Mouse (Mus musculus): Measurements from ENCODE around the gene Nav2.
A peak's percentile ranks its signal among the peaks of the same experiment; 100 is the strongest.

Gene Nav2

GRCm38 (mm10) chr7:49341151-49341918 is 432.8 kb downstream of the Nav2 start:
- DNase-seq: peak; percentile 37

- DNase-seq: peak; percentile 12
Observed at GRCm38 (mm10) chr7:49341919-49342529, 433.5 kb downstream of the Nav2 start.

- DNase-seq: no peak
Observed at GRCm38 (mm10) chr7:49342556-49343080, 434.1 kb downstream of the Nav2 start.

DNA sequence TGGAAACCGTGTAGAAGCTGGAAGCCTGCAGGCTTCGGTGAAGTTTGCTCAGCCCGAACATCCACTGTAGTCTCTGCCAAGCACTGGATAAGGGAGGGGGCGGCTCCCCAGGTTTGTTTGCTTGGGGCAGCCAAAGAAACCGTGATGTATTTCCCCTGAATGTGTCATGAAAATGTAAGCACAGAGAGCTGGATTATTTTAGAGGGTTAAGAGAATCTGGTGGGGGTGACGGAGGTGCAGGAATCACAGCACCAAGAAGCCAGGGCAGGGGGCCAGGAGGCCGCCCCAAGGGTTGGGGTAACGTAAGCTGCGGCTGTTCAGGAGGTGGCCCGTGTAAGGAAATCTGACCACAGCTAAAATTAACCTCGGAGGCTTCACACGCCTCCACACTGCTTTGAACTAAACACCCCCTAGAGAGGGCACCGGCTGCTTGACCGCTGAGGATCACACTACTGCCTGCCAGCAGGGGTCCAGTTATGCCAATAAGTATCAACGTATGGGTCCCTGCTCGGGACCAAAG is 434.6 kb downstream of the Nav2 start:
- peak; percentile 47 for DNase-seq

DNA sequence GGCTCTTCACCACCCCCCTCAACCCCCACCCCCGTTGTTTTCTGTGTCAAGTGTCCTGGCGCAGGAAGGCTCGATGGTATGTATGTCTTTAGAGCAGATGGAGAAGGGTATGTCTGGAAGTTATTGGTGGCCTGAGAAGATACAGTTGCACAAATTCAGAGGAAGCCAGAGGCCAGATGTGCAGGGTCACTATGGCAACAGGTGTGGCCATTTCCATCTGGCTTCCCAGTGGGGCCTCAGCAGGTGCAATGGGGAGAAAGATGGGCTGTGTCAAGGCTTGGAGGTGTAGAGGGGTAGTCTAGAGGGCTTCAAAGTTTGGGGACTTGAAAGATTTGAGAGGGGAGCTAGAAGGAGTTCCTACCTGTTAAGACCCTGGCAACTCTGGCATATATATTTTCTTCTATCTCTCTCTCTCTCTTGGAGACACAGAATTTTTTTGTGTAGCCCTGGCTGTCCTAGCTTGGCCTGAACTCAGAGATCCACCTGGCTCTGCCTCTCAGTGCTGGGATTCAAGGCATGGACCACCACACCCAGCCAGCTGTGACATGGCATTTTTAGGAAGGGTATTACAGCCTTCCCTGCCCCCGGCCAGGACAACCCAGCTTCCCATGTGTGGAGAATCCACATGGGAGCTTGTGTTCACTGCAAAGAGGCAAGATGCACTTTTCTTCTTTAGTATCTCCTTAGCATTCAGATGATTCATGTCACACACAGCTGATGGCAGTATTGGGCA is 435.4 kb downstream of the Nav2 start:
- DNase-seq: no peak

GRCm38 (mm10) chr7:49347338-49348272 is 439.1 kb downstream of the Nav2 start:
- DNase-seq: peak; percentile 21

GRCm38 (mm10) chr7:49348636-49349035 is 440.1 kb downstream of the Nav2 start:
- no peak for DNase-seq

DNA sequence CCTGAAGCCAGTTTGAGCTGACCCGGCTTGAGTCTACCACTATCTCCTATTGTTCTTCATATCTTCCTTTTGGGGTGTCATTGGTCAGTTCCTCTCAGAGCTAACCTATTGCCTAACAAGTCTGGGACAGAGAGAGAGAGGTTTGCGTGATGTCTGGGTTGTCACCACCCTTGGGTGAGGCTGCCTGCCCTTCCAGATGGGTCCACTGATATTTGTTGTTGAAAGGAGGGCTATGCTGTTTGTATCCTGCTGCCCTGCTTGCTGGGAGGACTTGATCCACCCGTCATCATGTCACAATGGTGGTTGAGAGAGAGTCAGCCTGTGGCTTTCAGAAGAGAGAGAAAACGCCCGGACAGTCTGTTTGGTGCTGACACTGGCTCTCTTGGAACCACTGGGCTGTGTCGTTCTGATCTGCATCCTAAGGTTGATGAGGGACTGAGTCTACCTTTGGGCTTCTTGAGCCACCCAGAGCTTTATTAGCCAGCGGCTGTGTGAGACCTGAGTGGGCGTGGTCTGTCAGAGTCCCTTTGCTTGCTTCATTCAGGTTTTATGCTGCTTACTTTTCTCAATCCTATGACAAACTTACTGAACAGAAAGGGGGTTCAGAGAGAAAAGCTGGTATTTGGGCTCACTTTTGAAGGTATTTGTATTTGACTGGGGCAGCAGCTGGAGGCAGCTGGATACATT is 441.9 kb downstream of the Nav2 start:
- no peak for DNase-seq

DNA sequence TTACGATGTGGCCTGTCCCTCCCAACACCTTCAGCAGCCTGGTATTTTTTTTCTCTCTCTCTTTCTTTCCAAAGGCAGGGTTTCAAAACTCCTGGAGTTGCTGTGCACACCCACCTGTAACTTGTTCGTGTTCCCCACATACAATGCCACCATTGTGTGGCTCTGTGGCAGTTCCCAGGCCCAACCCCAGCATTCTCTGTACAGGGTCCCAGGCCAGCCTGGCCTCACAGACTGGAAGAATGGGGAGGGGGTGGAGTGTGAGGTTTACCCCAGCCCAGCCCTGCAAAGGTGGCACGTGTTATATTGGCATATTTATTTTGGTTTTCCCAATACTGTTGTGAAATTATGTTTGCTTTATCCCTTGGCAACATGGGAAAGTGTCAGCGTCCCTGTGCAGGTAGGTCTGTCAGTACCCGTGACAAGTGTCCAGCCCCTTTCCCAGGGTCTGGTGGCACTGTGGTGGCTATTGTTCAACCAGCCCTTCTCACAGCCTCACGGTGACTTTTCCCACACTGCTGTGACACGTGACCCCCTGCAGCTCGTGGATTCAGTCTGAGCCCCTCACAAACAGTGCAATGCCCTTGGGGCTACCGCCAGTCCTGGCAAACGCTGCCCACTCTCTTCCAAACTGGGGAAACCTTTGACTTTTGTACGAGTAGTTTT is 443.2 kb downstream of the Nav2 start:
- DNase-seq: no peak

DNA sequence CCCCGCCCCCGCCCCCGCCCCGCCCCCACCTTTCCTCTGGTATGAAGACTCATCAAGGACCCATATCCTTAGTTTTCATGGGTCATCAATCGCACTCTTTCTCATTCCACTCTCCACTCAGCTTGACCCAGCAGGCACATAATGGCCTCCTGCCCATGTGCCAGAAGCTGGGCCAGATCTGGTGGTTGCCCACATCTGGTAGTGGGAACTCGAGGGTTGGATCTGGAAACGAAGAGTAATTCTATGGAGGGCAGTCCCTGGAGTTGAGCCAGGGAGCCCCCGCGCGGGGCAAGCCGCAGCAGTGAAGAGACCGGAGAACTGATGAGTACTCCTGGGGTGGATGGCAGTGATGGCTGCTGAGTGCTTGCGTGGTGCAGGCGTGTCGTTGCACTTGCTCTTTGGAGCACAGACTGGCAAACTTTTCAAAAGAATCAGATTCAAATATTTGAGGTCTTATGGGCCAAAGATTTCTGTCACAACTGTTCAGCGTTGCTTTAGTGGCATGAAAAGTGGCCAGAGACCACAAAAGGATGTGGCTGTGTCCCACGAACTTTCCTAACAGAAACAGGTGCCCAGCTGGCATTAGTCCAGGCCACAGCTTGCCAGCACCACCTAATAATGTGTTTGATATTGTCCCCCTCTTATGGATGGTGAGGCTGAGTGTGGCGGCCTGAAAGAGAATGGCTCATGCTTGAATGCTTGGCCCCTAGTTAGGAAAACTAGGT is 449.1 kb downstream of the Nav2 start:
- DNase-seq: no peak

DNA sequence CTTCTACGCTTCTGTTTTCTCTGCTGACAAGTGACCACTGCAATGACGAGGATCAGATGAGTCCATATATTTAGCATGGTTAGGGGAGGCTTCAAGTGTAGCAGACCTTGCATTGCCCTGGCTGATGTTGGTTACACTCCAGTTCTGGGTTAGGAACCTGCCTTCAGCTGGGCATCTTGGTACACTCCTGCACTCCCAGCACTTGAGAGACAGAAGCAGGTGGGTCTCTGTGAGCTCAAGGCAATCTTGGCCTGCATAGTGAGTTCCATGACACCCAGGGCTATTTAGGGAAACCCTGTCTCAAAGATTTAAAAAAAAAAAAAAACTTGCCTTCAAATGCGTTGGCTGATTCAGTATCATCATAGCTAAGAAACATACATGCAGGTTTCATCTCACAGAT is 450.6 kb downstream of the Nav2 start:
- DNase-seq: no peak

DNA sequence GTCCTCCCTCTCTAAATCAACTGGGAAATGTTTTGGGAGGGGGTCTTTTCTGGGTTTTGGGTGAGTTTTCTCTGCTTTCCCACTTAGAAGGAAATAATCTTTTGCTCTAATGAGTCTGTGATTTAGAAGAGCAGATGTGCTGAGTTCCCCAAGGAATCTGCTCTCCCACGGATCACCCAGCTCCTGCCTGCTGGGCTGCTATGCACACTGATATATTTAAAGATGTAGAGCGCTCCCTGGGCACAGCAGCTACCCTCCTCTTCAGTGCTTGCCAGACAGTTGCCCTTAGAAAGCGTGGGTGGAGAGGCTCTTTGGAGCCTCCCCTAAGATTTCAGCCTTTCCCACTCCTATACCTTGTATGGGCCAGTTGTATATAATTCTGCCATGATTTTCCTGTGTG is 452.1 kb downstream of the Nav2 start:
- no peak for DNase-seq

DNA sequence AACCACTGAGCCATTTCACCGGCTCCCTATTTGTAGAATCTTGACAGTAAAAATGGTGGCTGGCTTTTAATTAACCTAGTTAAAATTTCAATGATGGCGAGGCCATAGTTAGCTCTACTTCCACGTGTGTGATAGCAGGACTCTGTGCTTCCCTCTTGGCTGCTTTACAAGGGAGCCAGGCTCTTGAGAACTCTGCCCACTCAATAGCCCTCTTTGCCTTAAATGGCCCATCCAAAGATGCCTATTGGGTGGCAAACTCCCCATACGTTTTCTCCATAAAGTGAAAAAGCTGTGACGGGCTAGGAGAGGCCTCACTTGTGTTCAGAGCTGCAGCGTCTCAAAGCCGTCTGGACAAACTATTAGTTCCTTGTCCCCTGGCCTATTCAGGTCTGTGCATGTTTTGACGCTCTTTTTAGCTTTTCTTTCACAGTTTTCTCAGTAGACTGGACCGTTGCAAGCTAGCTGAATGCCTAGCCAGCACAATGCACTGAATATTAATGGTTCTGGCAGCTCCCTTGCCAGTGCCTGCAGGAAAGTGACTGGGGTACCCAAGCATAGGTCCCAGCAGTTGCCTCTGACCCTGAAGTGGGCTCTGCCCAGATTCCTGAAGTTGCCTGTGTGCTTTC is 453.1 kb downstream of the Nav2 start:
- DNase-seq: no peak

DNA sequence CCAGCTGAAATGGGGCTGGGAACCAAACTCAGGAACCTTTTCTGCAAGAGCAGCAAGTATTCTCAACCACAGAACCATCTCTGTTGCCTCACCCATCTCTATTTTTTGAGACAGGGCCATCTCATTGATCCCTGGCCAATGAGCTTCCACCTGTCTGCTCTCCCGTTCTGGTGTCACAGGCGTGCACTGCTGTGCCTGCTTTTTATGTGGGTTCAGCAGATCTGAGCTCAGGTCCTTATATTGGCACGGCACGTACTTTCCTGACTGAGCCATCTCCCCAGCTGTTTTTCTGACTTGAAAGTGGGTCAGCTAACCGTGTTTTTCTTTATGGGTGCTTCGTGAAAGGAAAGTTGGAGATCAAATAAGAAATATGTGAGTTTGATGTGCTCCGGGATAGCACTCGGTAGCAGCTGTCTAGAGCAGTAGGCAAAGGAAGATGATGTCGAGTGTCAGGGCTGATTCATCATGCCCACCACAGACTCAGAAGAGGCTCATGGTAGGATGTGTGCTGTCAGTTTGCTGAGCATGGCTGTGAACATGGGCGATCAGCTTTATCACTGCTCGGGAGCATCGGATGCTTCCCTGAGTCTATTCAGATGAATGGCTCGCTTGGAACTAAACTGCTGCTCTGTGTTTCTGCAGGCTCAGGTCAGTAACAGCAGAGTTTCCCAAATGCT is 456.1 kb downstream of the Nav2 start:
- DNase-seq: no peak

GRCm38 (mm10) chr7:49368590-49368989 is 460.1 kb downstream of the Nav2 start:
- DNase-seq: no peak

GRCm38 (mm10) chr7:49369006-49369405 is 460.5 kb downstream of the Nav2 start:
- no peak for DNase-seq

GRCm38 (mm10) chr7:49369809-49370473 is 461.4 kb downstream of the Nav2 start:
- DNase-seq: no peak

DNA sequence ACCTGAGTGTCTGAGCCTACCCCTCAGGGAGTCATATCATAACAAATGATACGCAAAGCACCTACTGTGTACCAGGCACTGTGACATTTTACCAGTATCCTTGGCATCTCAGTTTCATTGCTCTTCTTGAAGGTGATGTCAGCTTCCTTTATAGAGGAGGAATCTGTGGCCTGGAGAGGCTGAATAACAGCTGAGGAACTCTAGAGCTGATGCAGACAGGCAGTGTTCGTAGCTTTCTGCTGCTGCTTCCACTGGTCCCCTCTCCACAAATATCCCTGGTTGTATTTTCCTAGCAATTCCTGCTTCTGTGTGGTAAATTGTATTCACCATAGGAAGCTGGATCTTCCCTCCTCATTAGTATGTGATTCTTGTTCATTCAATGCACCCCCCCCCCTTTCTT is 462.8 kb downstream of the Nav2 start:
- DNase-seq: no peak

DNA sequence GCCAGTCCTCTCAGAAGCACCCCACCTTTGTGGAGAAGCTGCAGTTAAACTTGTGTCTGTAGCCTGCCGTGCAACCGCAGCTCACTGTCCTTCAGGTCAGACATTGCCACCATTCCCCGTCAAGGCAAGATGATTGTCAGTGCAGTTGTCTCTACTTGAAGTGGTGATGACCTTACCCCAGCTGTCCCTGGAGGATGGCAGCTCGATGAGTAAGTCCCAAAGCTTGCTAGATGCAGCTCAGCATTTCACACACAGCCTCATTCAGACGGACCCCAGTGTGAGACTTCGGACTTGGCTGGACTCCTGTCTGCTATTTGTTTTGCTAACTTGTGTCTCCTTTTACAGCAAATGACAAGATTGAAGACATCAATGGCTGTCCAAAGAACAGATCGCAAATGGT is 463.5 kb downstream of the Nav2 start:
- no peak for DNase-seq

Measured in lung, postnatal 10 days (tissue).